Mouse (Mus musculus): ENCODE data around the gene Mex3b.

Gene Mex3b

GRCm38 (mm10) chr7:82866486-82867270, 455 bp upstream of the Mex3b start:
- DNase-seq, result peak; percentile 93

- DNase-seq, result peak; percentile 52
These were observed 1.4 kb downstream of the Mex3b start for GRCm38 (mm10) chr7:82868309-82869230.

- peak; percentile 41 for DNase-seq
These were observed 2.4 kb downstream of the Mex3b start for GRCm38 (mm10) chr7:82869231-82870147.

- no peak for DNase-seq
These were observed 3.0 kb downstream of the Mex3b start for GRCm38 (mm10) chr7:82870148-82870513.

- DNase-seq, result no peak
These were observed 9.4 kb downstream of the Mex3b start for GRCm38 (mm10) chr7:82876551-82876950.

GRCm38 (mm10) chr7:82880016-82880415, 12.9 kb downstream of the Mex3b start:
- DNase-seq, result no peak

GRCm38 (mm10) chr7:82880700-82881099, 13.6 kb downstream of the Mex3b start:
- DNase-seq, result no peak

GRCm38 (mm10) chr7:82890317-82890850, 23.3 kb downstream of the Mex3b start:
- no peak for DNase-seq

GRCm38 (mm10) chr7:82890875-82891515, 23.9 kb downstream of the Mex3b start:
- DNase-seq, result no peak

GRCm38 (mm10) chr7:82894366-82894765, 27.2 kb downstream of the Mex3b start:
- DNase-seq, result no peak

- no peak for DNase-seq
These were observed 28.5 kb downstream of the Mex3b start for GRCm38 (mm10) chr7:82895606-82896005.

GRCm38 (mm10) chr7:82896750-82897149, 29.6 kb downstream of the Mex3b start:
- DNase-seq, result no peak

GRCm38 (mm10) chr7:82899459-82900297, 32.5 kb downstream of the Mex3b start:
- no peak for DNase-seq

- DNase-seq, result no peak
These were observed 35.9 kb downstream of the Mex3b start for GRCm38 (mm10) chr7:82903006-82903405.

- no peak for DNase-seq
These were observed 38.4 kb downstream of the Mex3b start for GRCm38 (mm10) chr7:82905527-82905926.

GRCm38 (mm10) chr7:82907081-82907480, 39.9 kb downstream of the Mex3b start:
- no peak for DNase-seq

- no peak for DNase-seq
These were observed 43.6 kb downstream of the Mex3b start for GRCm38 (mm10) chr7:82910536-82911384.

GRCm38 (mm10) chr7:82911501-82911900, 44.4 kb downstream of the Mex3b start:
- DNase-seq, result no peak

GRCm38 (mm10) chr7:82914297-82914696, 47.2 kb downstream of the Mex3b start:
- no peak for DNase-seq

Data from right cerebral cortex, postnatal 14 days (tissue).